Mouse (Mus musculus): ENCODE results near the gene Mctp2. TPM values are rescaled to one million over a fixed set of nuclear protein-coding genes. Genes with fewer than 3 reads are reported as not detected.

The Mctp2 gene
- polyA plus RNA-seq, 1 experiment from 2014 or later = 1.4 TPM

GRCm38 (mm10) chr7:72193304-72193703, 113.1 kb downstream of the Mctp2 start:
- Histone ChIP-seq H3K4me3 (ENCODE audit: low read depth, low read length) (no peak overlapping the region), H3K36me3 (ENCODE audit: control insufficient read depth, insufficient read depth, low read length) (no peaks in the 10 kb centered on the region), H3K4me1 (replicated peaks; ENCODE audit: control insufficient read depth, insufficient read depth) (no peaks in the 10 kb centered on the region), H3K27ac (replicated peaks) (no peak overlapping the region), H3K4me2 (replicated peaks; ENCODE audit: low read depth) (no peak overlapping the region), H3K9me3 (ENCODE audit: control insufficient read depth, low read length) (no peaks in the 10 kb centered on the region), H3K27me3 (ENCODE audit: control insufficient read depth, insufficient read depth, low read length) (no peaks in the 10 kb centered on the region), H3K9ac (ENCODE audit: low read length) (no peak overlapping the region)
- 68% methylated on average over 1 of the region's 1 CpGs for WGBS
- TF ChIP-seq EP300 (optimal IDR thresholded peaks at IDR 0.05) = no peak
- TF ChIP-seq CTCF (IDR thresholded peaks at IDR 0.05; ENCODE audit: low read depth) = peak; percentile 50
- no peak for DNase-seq (ENCODE audit: low spot score)
- ATAC-seq (ENCODE audit: low FRiP score, low TSS enrichment) = no peak

- no peak overlapping the region for H3K4me2 ChIP-seq (replicated peaks; ENCODE audit: low read depth)
- WGBS = 37% methylated on average over 5 of the region's 5 CpGs
- no peak for ATAC-seq (ENCODE audit: low FRiP score, low TSS enrichment)
- DNase-seq (ENCODE audit: low spot score) = no peak
- TF ChIP-seq EP300 (optimal IDR thresholded peaks at IDR 0.05) = no peak
- no peak for TF ChIP-seq CTCF (IDR thresholded peaks at IDR 0.05; ENCODE audit: low read depth)
- no peak overlapping the region for H3K9ac ChIP-seq (ENCODE audit: low read length)
- no peak overlapping the region for H3K27ac ChIP-seq (replicated peaks)
- H3K4me1 ChIP-seq (replicated peaks; ENCODE audit: control insufficient read depth, insufficient read depth) = no peaks in the 10 kb centered on the region
- no peaks in the 10 kb centered on the region for H3K9me3 ChIP-seq (ENCODE audit: control insufficient read depth, low read length)
- no peak overlapping the region for H3K4me3 ChIP-seq (ENCODE audit: low read depth, low read length)
- H3K36me3 ChIP-seq (ENCODE audit: control insufficient read depth, insufficient read depth, low read length) = no peaks in the 10 kb centered on the region
- H3K27me3 ChIP-seq (ENCODE audit: control insufficient read depth, insufficient read depth, low read length) = no peaks in the 10 kb centered on the region
Observed at GRCm38 (mm10) chr7:72181651-72182050, 124.8 kb downstream of the Mctp2 start.

DNA sequence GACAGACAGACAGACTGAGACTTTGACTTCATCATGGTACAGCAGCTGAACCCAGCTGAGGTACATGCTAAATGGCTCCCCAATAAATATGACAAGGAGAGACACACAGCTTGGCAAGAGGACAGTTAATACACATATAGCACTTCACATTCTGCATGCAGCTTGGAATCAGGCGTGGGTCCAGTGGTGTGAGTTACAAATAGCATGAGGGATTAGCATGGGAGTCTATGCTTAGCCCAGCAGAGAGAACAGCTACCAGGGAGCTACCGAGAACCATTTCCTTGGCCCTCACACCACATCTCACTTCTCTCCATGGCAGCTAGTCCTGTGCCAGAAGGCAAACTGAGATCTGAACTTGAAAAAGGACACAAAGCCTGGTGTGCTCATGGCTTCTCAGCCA, 137.1 kb downstream of the Mctp2 start:
- ATAC-seq (ENCODE audit: low FRiP score, low TSS enrichment) = no peak
- Histone ChIP-seq H3K36me3 (ENCODE audit: control insufficient read depth, insufficient read depth, low read length) (no peaks in the 10 kb centered on the region), H3K27ac (replicated peaks) (no peak overlapping the region), H3K4me3 (ENCODE audit: low read depth, low read length) (no peak overlapping the region), H3K9me3 (ENCODE audit: control insufficient read depth, low read length) (no peaks in the 10 kb centered on the region), H3K4me1 (replicated peaks; ENCODE audit: control insufficient read depth, insufficient read depth) (no peaks in the 10 kb centered on the region), H3K4me2 (replicated peaks; ENCODE audit: low read depth) (no peak overlapping the region), H3K27me3 (ENCODE audit: control insufficient read depth, insufficient read depth, low read length) (no peaks in the 10 kb centered on the region), H3K9ac (ENCODE audit: low read length) (no peak overlapping the region)
- 61% methylated on average over 2 of the region's 2 CpGs for WGBS
- TF ChIP-seq EP300 (optimal IDR thresholded peaks at IDR 0.05) (no peak), CTCF (IDR thresholded peaks at IDR 0.05; ENCODE audit: low read depth) (no peak)
- no peak for DNase-seq (ENCODE audit: low spot score)

DNA sequence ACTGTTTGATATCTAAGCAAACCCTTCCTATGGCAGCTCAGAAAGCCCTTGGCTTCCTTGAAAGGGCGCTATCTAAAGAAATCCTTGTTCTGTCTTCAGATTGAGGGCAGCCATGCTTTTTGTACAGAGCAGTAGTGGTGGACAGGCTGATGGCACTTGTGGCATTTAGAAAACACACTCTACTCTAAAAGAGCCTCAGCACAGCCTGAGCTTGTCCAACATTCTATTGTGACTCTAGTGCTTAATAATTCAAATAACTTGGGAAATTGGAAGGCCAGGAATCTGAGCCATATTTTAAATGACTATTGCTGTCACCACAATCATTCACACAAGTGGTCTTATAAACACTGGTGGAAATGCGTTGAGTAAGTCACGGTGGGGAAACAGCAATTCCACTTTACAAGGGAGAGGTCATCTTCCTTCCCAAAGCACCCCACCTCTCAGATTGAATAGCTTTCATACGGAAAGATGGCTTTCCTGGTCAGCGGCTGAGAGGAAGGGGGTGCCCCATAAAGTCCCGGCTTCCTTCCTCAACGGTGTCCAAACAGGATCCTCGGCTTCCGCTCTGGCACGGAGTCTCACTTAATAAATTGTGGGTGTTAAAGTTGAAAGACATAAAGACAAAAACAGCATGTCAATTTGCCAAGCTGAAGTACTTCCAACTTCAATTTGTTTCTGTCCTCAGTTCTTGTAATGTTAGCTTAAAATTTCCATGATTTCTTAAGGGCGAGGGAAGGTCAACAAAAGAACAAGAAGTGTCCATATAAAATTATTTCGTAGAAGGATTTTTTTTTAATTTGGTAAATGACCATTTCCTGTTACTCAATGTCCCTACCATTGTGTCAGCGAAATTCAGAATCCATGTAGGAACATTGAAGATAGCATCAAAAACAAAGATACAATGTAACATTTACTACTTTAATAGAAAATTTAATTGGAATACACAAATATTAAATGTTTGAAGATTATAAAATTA, 140.4 kb downstream of the Mctp2 start:
- H3K9me3 ChIP-seq (ENCODE audit: control insufficient read depth, low read length) = no peaks in the 10 kb centered on the region
- WGBS = 64% methylated on average over 13 of the region's 13 CpGs
- no peak overlapping the region for H3K27ac ChIP-seq (replicated peaks)
- H3K4me1 ChIP-seq (replicated peaks; ENCODE audit: control insufficient read depth, insufficient read depth) = no peaks in the 10 kb centered on the region
- ATAC-seq (ENCODE audit: low FRiP score, low TSS enrichment) (no peak), DNase-seq (ENCODE audit: low spot score) (no peak)
- no peaks in the 10 kb centered on the region for H3K36me3 ChIP-seq (ENCODE audit: control insufficient read depth, insufficient read depth, low read length)
- no peak overlapping the region for H3K4me2 ChIP-seq (replicated peaks; ENCODE audit: low read depth)
- TF ChIP-seq EP300 (optimal IDR thresholded peaks at IDR 0.05) (no peak), CTCF (IDR thresholded peaks at IDR 0.05; ENCODE audit: low read depth) (no peak)
- no peak overlapping the region for H3K4me3 ChIP-seq (ENCODE audit: low read depth, low read length)
- H3K27me3 ChIP-seq (ENCODE audit: control insufficient read depth, insufficient read depth, low read length) = no peaks in the 10 kb centered on the region
- no peak overlapping the region for H3K9ac ChIP-seq (ENCODE audit: low read length)

- H3K27ac ChIP-seq (replicated peaks) = no peak overlapping the region
- no peak overlapping the region for H3K4me3 ChIP-seq (ENCODE audit: low read depth, low read length)
- no peak for ATAC-seq (ENCODE audit: low FRiP score, low TSS enrichment)
- no peaks in the 10 kb centered on the region for H3K27me3 ChIP-seq (ENCODE audit: control insufficient read depth, insufficient read depth, low read length)
- no peak for DNase-seq (ENCODE audit: low spot score)
- no peak overlapping the region for H3K9ac ChIP-seq (ENCODE audit: low read length)
- no peak overlapping the region for H3K4me2 ChIP-seq (replicated peaks; ENCODE audit: low read depth)
- no peaks in the 10 kb centered on the region for H3K4me1 ChIP-seq (replicated peaks; ENCODE audit: control insufficient read depth, insufficient read depth)
- no peaks in the 10 kb centered on the region for H3K36me3 ChIP-seq (ENCODE audit: control insufficient read depth, insufficient read depth, low read length)
- 31% methylated on average over 1 of the region's 1 CpGs for WGBS
- H3K9me3 ChIP-seq (ENCODE audit: control insufficient read depth, low read length) = no peaks in the 10 kb centered on the region
- TF ChIP-seq CTCF (IDR thresholded peaks at IDR 0.05; ENCODE audit: low read depth) (no peak), EP300 (optimal IDR thresholded peaks at IDR 0.05) (no peak)
Observed at GRCm38 (mm10) chr7:72162256-72162655, 144.2 kb downstream of the Mctp2 start.

DNA sequence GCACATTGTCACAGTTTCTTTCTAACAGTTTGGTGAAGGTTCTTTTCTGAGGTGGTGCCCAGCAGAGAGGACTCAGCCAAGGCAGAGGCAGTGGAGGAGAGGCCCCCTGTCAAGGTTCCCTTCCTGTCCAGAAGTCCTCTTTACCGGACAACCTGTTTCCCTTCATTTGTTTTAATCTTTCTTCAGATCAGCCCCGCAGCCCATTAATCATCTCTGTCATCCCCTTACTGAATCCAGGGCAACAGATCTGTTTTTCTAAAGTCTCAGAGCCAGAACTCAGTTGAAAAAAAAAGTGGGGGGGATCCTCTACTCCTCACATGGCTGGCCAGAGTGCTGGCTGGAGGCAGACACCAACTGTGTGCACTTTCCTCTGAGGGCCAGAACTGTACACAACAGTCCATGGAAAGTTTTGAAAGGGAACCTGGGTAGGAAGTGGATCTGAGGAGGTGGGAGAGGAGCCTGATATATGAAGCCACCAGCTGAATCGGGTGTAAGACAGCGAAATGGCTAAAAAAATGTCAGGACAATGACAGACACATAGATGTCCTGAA, 146.8 kb downstream of the Mctp2 start:
- ATAC-seq (ENCODE audit: low FRiP score, low TSS enrichment) = no peak
- no peak overlapping the region for H3K4me3 ChIP-seq (ENCODE audit: low read depth, low read length)
- no peak for DNase-seq (ENCODE audit: low spot score)
- 58% methylated on average over 4 of the region's 4 CpGs for WGBS
- H3K4me2 ChIP-seq (replicated peaks; ENCODE audit: low read depth) = no peak overlapping the region
- no peak for TF ChIP-seq EP300 (optimal IDR thresholded peaks at IDR 0.05)
- no peaks in the 10 kb centered on the region for H3K4me1 ChIP-seq (replicated peaks; ENCODE audit: control insufficient read depth, insufficient read depth)
- H3K9me3 ChIP-seq (ENCODE audit: control insufficient read depth, low read length) = no peaks in the 10 kb centered on the region
- H3K27ac ChIP-seq (replicated peaks) = no peak overlapping the region
- no peaks in the 10 kb centered on the region for H3K36me3 ChIP-seq (ENCODE audit: control insufficient read depth, insufficient read depth, low read length)
- H3K27me3 ChIP-seq (ENCODE audit: control insufficient read depth, insufficient read depth, low read length) = no peaks in the 10 kb centered on the region
- no peak overlapping the region for H3K9ac ChIP-seq (ENCODE audit: low read length)
